Mouse (Mus musculus) forebrain, embryonic 13.5 days (tissue): ENCODE results near the gene Prr23a2. TPM values are rescaled to one million over a fixed set of nuclear protein-coding genes. Genes with fewer than 3 reads are reported as not detected.
"Not testable (repeated sequence)": the region's sequence is repeated elsewhere in the genome, so short reads cannot be mapped to it uniquely, and the experiment has no call there.

Source experiments
- ATAC-seq: fragments of 200-750 bp; cut with Nextera tagmentation; 2 replicates; pipeline ENCODE4 v1.8.0; 2017
- H3K27ac ChIP-seq: fragments of 300-500 bp; sonication (generic); 2 replicates; pipeline ENCODE4 v1.5.1; 2015; ENCODE audit warnings: inconsistent platforms, mild to moderate bottlenecking, moderate library complexity
- H3K27me3 ChIP-seq: fragments of 300-500 bp; sonication (generic); 2 replicates; pipeline ENCODE4 v1.6.1; 2015; ENCODE audit warnings: mild to moderate bottlenecking, inconsistent platforms
- H3K36me3 ChIP-seq: fragments of 300-500 bp; sonication (generic); 2 replicates; pipeline ENCODE4 v1.6.1; 2015; ENCODE audit warnings: mild to moderate bottlenecking, inconsistent platforms; ENCODE audit not compliant: poor library complexity, severe bottlenecking
- H3K4me1 ChIP-seq: fragments of 300-500 bp; sonication (generic); 2 replicates; pipeline ENCODE4 v1.6.1; 2015; ENCODE audit warnings: inconsistent platforms
- H3K4me2 ChIP-seq: fragments of 300-500 bp; sonication (generic); 2 replicates; pipeline ENCODE4 v1.6.1; 2015; ENCODE audit warnings: inconsistent platforms, mild to moderate bottlenecking, moderate library complexity
- H3K4me3 ChIP-seq: fragments of 300-500 bp; sonication (generic); 2 replicates; pipeline ENCODE4 v1.5.1; 2015; ENCODE audit warnings: mild to moderate bottlenecking, inconsistent platforms
- H3K9ac ChIP-seq: fragments of 300-500 bp; sonication (generic); 2 replicates; pipeline ENCODE4 v1.6.1; 2015; ENCODE audit warnings: mild to moderate bottlenecking, inconsistent platforms
- H3K9me3 ChIP-seq: fragments of 300-500 bp; sonication (generic); replicated peaks from 2 replicates; pipeline ENCODE4 v1.6.1; 2016; ENCODE audit warnings: inconsistent platforms
- WGBS: fragments of 180-500 bp; shearing (Covaris S2); methylation state at CpG from one replicate; pipeline ENCODE4 v1.1.7; 2015; 5-methylcytosine and 5-hydroxymethylcytosine counted together
- polyA plus RNA-seq: library from polyadenylated mRNA; unstranded; fragments of >200 nt; fragmentation: Nextera tagmentation; extraction: Ambion mirVana; gene quantifications from 2 replicates; pipeline ENCODE4 v1.2.1, GENCODE M21; 2015

Prr23a2 gene
- not detected in 2 replicates for polyA plus RNA-seq

DNA sequence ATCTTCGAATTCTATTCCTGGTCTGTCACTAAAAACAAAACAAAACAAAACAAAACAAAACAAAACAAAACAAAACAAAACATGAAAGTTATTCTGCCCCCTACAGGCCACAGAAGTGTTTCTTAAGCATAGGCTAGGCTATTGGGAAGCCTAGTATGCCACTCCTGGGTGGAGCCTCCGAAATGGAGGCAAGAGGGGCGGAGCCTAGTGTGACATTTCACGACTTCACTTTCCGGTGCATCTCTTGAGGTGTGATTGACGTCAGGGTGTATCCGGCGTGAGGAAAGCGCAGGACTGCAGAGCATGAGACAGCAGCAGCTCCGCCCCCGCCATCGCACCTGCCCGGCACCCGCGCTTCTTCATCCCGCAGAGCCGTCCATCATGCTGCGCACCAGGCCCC, at the start of gene Prr23a2:
Prr23a2 (plus strand) TSS at position 285 of the 400 bp plus-strand sequence.
- ATAC-seq: no peak
- Histone ChIP-seq H3K4me2 (no peak within 1 kb of the TSS), H3K27me3 (no peaks in the 10 kb centered on the region), H3K9me3 (no peaks in the 10 kb centered on the region), H3K4me3 (no peak within 1 kb of the TSS), H3K27ac (no peak within 1 kb of the TSS), H3K9ac (no peak within 1 kb of the TSS), H3K4me1 (no peaks in the 10 kb centered on the region), H3K36me3 (no peaks in the 10 kb centered on the region)
- WGBS: 83% methylated on average over 12 of the region's 18 CpGs

- no peak for ATAC-seq
- 84% methylated on average over 8 of the region's 8 CpGs for WGBS
- H3K27ac ChIP-seq: no peak overlapping the region
Observed at GRCm38 (mm10) chr9:98807631-98808030, 48.7 kb upstream of the Prr23a2 start.

DNA sequence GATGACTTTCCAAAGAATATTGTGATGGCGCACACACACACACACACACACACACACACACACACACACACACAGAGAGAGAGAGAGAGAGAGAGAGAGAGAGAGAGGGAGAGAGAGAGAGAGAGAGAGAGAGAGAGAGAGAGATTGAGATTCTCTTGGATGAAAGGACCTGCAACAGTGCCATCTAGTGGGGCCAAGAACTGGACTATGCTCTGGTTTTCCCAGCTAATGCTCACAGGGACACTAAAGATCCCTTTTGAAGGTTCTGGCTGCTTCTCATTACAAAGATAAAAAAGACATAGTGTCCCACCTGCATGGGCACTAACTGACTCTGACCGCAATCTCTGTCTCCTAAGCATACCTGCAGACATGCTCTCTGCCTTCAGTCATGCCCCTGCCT, 46.8 kb upstream of the Prr23a2 start:
- H3K4me1 ChIP-seq, H3K27ac ChIP-seq, H3K9ac ChIP-seq, H3K36me3 ChIP-seq, H3K9me3 ChIP-seq, ATAC-seq, H3K4me3 ChIP-seq, H3K4me2 ChIP-seq, H3K27me3 ChIP-seq: not testable (repeated sequence)
- 72% methylated on average over 2 of the region's 2 CpGs for WGBS

More at GRCm38 (mm10) chr9:98807631-98808030, 48.7 kb upstream of the Prr23a2 start:
- Histone ChIP-seq H3K9ac (no peak overlapping the region), H3K27me3 (no peaks in the 10 kb centered on the region), H3K4me3 (no peak overlapping the region), H3K36me3 (no peaks in the 10 kb centered on the region), H3K4me1 (no peaks in the 10 kb centered on the region), H3K9me3 (no peaks in the 10 kb centered on the region), H3K4me2 (no peak overlapping the region)

- ATAC-seq: no peak
Observed at GRCm38 (mm10) chr9:98816066-98816465, 40.2 kb upstream of the Prr23a2 start.

GRCm38 (mm10) chr9:98817592-98817991, 38.7 kb upstream of the Prr23a2 start:
- H3K27me3 ChIP-seq: no peaks in the 10 kb centered on the region
- no peak for ATAC-seq
- no peak overlapping the region for H3K27ac ChIP-seq
- no peaks in the 10 kb centered on the region for H3K9me3 ChIP-seq
- 95% methylated on average over 7 of the region's 7 CpGs for WGBS
- no peaks in the 10 kb centered on the region for H3K36me3 ChIP-seq
- no peak overlapping the region for H3K9ac ChIP-seq
- no peaks in the 10 kb centered on the region for H3K4me1 ChIP-seq
- H3K4me3 ChIP-seq: no peak overlapping the region
- H3K4me2 ChIP-seq: no peak overlapping the region

More at GRCm38 (mm10) chr9:98816066-98816465, 40.2 kb upstream of the Prr23a2 start:
- Histone ChIP-seq H3K4me3 (no peak overlapping the region), H3K9me3 (no peaks in the 10 kb centered on the region), H3K4me2 (no peak overlapping the region), H3K36me3 (no peaks in the 10 kb centered on the region), H3K27me3 (no peaks in the 10 kb centered on the region), H3K9ac (no peak overlapping the region), H3K4me1 (no peaks in the 10 kb centered on the region), H3K27ac (no peak overlapping the region)
- 69% methylated on average over 3 of the region's 3 CpGs for WGBS

GRCm38 (mm10) chr9:98818971-98819370, 37.3 kb upstream of the Prr23a2 start:
- no peak overlapping the region for H3K4me2 ChIP-seq
- ATAC-seq: no peak
- no peaks in the 10 kb centered on the region for H3K27me3 ChIP-seq
- H3K4me3 ChIP-seq: no peak overlapping the region
- 90% methylated on average over 5 of the region's 5 CpGs for WGBS
- H3K27ac ChIP-seq: no peak overlapping the region
- no peaks in the 10 kb centered on the region for H3K4me1 ChIP-seq
- no peak overlapping the region for H3K9ac ChIP-seq
- 0 out of 2 replicates have a peak, but pooled peaks cover 5% of the 10 kb centered on the region for H3K9me3 ChIP-seq
- no peaks in the 10 kb centered on the region for H3K36me3 ChIP-seq

DNA sequence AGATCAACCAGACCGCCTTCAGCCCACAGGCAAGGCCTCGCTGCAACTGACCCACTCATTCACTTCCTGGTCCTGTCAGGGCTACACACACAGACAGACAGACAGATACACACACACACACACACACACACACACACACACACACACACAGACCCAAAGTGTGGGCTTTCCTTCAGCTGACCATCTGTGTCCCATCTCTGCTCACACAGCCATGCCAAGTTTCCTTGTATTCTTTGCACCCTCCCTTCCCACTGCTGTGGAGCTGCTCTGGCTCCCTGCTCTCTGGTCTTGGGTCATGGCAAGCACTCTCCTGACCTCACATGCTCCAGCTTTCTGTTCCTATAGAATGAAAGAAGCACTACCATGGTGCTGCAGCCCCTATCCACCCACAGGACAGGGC, 36.8 kb upstream of the Prr23a2 start:
- Histone ChIP-seq H3K36me3 (no peaks in the 10 kb centered on the region), H3K4me2 (no peak overlapping the region), H3K27ac (no peak overlapping the region), H3K4me1 (no peaks in the 10 kb centered on the region), H3K9ac (no peak overlapping the region), H3K9me3 (0 out of 2 replicates have a peak, but pooled peaks cover 5% of the 10 kb centered on the region), H3K4me3 (no peak overlapping the region), H3K27me3 (no peaks in the 10 kb centered on the region)
- no peak for ATAC-seq
- WGBS: 88% methylated on average over 2 of the region's 2 CpGs

DNA sequence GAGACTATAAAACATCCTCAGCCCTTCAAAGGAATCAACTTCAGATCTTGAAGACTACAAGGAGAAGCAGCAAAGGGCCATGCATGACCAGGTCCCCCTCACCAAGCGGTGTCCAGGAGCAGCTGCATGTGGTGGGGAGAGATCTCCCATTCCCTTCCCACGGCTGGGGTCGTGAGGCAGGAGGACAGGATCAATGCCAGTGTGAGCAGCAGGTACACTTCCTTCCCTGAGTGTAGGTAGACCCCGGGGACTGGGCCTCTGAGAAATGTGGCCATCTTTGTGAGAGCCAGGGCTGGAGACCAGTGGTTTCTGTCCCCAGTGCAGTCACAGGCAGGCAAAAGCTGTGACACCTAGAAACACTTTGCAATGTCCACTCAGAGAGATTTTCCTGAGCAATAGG, 35.8 kb upstream of the Prr23a2 start:
- H3K9me3 ChIP-seq: 0 out of 2 replicates have a peak, but pooled peaks cover 5% of the 10 kb centered on the region
- WGBS: 88% methylated on average over 4 of the region's 4 CpGs
- no peak overlapping the region for H3K4me2 ChIP-seq
- H3K4me1 ChIP-seq: no peaks in the 10 kb centered on the region
- no peaks in the 10 kb centered on the region for H3K36me3 ChIP-seq
- H3K9ac ChIP-seq: no peak overlapping the region
- no peak overlapping the region for H3K27ac ChIP-seq
- H3K4me3 ChIP-seq: no peak overlapping the region
- no peaks in the 10 kb centered on the region for H3K27me3 ChIP-seq
- ATAC-seq: no peak

DNA sequence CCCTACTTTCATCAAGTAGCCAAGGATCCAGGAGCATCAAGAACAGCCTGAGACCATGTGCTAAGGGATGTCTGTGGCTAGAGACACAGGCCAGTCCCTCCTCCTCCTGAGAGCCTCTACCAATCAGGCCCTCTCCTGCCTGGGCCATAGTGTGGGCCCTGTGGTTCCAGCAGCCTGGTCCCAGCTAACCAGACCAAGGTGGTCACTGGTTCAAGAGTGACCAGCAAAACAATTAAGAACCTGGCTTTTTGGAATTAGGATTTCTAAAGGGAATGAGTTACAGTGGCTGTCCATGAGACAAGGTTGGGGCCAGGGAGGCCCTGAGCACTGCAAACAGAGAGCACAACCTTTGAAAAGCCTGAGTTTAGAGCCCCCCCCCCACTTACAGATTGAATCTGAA, 35.2 kb upstream of the Prr23a2 start:
- Histone ChIP-seq H3K4me3 (no peak overlapping the region), H3K27ac (no peak overlapping the region), H3K36me3 (no peaks in the 10 kb centered on the region), H3K4me2 (no peak overlapping the region), H3K4me1 (no peaks in the 10 kb centered on the region), H3K27me3 (no peaks in the 10 kb centered on the region), H3K9ac (no peak overlapping the region), H3K9me3 (0 out of 2 replicates have a peak, but pooled peaks cover 5% of the 10 kb centered on the region)
- ATAC-seq: no peak

GRCm38 (mm10) chr9:98823805-98824204, 32.5 kb upstream of the Prr23a2 start:
- H3K4me3 ChIP-seq: no peak overlapping the region
- no peak overlapping the region for H3K4me2 ChIP-seq
- no peak overlapping the region for H3K9ac ChIP-seq
- ATAC-seq: no peak
- WGBS: 88% methylated on average over 7 of the region's 7 CpGs
- 0 out of 2 replicates have a peak, but pooled peaks cover 5% of the 10 kb centered on the region for H3K9me3 ChIP-seq
- H3K27me3 ChIP-seq: no peaks in the 10 kb centered on the region
- no peak overlapping the region for H3K27ac ChIP-seq
- H3K4me1 ChIP-seq: no peaks in the 10 kb centered on the region
- no peaks in the 10 kb centered on the region for H3K36me3 ChIP-seq

GRCm38 (mm10) chr9:98829508-98829907, 26.8 kb upstream of the Prr23a2 start:
- H3K9ac ChIP-seq: no peak overlapping the region
- no peaks in the 10 kb centered on the region for H3K36me3 ChIP-seq
- H3K4me1 ChIP-seq: no peaks in the 10 kb centered on the region
- WGBS: 73% methylated on average over 5 of the region's 5 CpGs
- ATAC-seq: no peak
- no peaks in the 10 kb centered on the region for H3K27me3 ChIP-seq
- H3K27ac ChIP-seq: no peak overlapping the region
- no peak overlapping the region for H3K4me2 ChIP-seq
- no peak overlapping the region for H3K4me3 ChIP-seq
- H3K9me3 ChIP-seq: no peaks in the 10 kb centered on the region

- no peak for ATAC-seq
- no peaks in the 10 kb centered on the region for H3K4me1 ChIP-seq
- H3K27ac ChIP-seq: no peak overlapping the region
- H3K9ac ChIP-seq: no peak overlapping the region
- no peaks in the 10 kb centered on the region for H3K36me3 ChIP-seq
- 89% methylated on average over 7 of the region's 7 CpGs for WGBS
- H3K9me3 ChIP-seq: no peaks in the 10 kb centered on the region
- no peak overlapping the region for H3K4me2 ChIP-seq
- no peak overlapping the region for H3K4me3 ChIP-seq
- H3K27me3 ChIP-seq: no peaks in the 10 kb centered on the region
Observed at GRCm38 (mm10) chr9:98837537-98838074, 18.7 kb upstream of the Prr23a2 start.

GRCm38 (mm10) chr9:98842117-98842516, 14.2 kb upstream of the Prr23a2 start, which contains the start of gene Prr23a1:
Gene Prr23a1 (plus strand): TSS chr9:98842503.
- Histone ChIP-seq H3K4me3 (peak within 1 kb of the TSS; percentile 13; the same call in 1 of the 2 replicates), H3K36me3 (no peaks in the 10 kb centered on the region), H3K4me1 (no peaks in the 10 kb centered on the region), H3K9ac (no peak within 1 kb of the TSS), H3K27ac (no peak within 1 kb of the TSS), H3K27me3 (no peaks in the 10 kb centered on the region), H3K9me3 (no peaks in the 10 kb centered on the region), H3K4me2 (peak within 1 kb of the TSS; percentile 39; the same call in 1 of the 2 replicates)
- ATAC-seq: 0 out of 2 replicates have a peak, but pooled peaks have one; percentile 19
- WGBS: 64% methylated on average over 22 of the region's 22 CpGs
